In genomic region chr16:10786782-10787547, GRCm38 (mm10) we compare ENCODE assay signal across 10 mouse cellular contexts. TPM values are rescaled to one million over a fixed set of nuclear protein-coding genes. Genes with fewer than 3 reads are reported as not detected.
A peak's percentile ranks its signal among the peaks of the same experiment; 100 is the strongest.
DNase-seq lines count a peak whose midpoint lies in the region; ATAC-seq and TF ChIP-seq lines count a peak whose summit lies in the region.
"Had no signal": no experiment of that assay in that cellular context is flagged by ENCODE, and none has a peak within 500 bp of the region (broad histone marks: within the 10 kb centered on the region; RNA-seq: fewer than 3 reads in every experiment).

No protein-coding gene starts in this region.

- H3K9me3 ChIP-seq in forebrain, embryonic 10.5 days = no peaks in the 10 kb centered on the region
- H3K9me3 ChIP-seq in forebrain, postnatal 0 days (ENCODE audit: low read length) = no peaks in the 10 kb centered on the region
- H3K9me3 ChIP-seq in lung, postnatal 0 days (ENCODE audit: low read length) = no peaks in the 10 kb centered on the region
- no peaks in the 10 kb centered on the region for H3K9me3 ChIP-seq in heart, embryonic 15.5 days (replicated peaks)
- H3K9me3 ChIP-seq in neural tube, embryonic 14.5 days (ENCODE audit: control insufficient read depth, low read length) = no peaks in the 10 kb centered on the region

- H3K4me1 ChIP-seq in forebrain, embryonic 10.5 days = peaks cover 63% of the 10 kb centered on the region
- no peaks in the 10 kb centered on the region for H3K4me1 ChIP-seq in forebrain, postnatal 0 days (ENCODE audit: insufficient read depth)
- H3K4me1 ChIP-seq in lung, postnatal 0 days (ENCODE audit: insufficient read depth, low read depth, low read length) = peaks cover 10% of the 10 kb centered on the region; the same call in 1 of the 2 replicates
- H3K4me1 ChIP-seq in heart, embryonic 15.5 days (replicated peaks) = peaks cover 52% of the 10 kb centered on the region
- H3K4me1 ChIP-seq in neural tube, embryonic 14.5 days (ENCODE audit: control insufficient read depth, insufficient read depth, low read length) = peaks cover 6% of the 10 kb centered on the region

- ATAC-seq in forebrain, postnatal 0 days = no peak
- no peak for ATAC-seq in lung, postnatal 0 days
- ATAC-seq in heart, embryonic 15.5 days (replicated peaks; ENCODE audit: insufficient number of reproducible peaks, insufficient read depth, low FRiP score, low read depth) = no peak
- ATAC-seq in neural tube, embryonic 14.5 days (ENCODE audit: low read depth) = no peak

- H3K9ac ChIP-seq in forebrain, postnatal 0 days = no peak overlapping the region
- H3K9ac ChIP-seq in lung, postnatal 0 days (replicated peaks; ENCODE audit: low read depth) = no peak overlapping the region
- no peak overlapping the region for H3K9ac ChIP-seq in heart, embryonic 15.5 days
- no peak overlapping the region for H3K9ac ChIP-seq in neural tube, embryonic 14.5 days (replicated peaks; ENCODE audit: low read depth, low read length)

- WGBS in forebrain, embryonic 10.5 days = 65% methylated on average over 4 of the region's 4 CpGs
- 73% methylated on average over 4 of the region's 4 CpGs for WGBS in forebrain, postnatal 0 days
- 57% methylated on average over 4 of the region's 4 CpGs for WGBS in lung, postnatal 0 days
- 40% methylated on average over 4 of the region's 4 CpGs for WGBS in heart, embryonic 15.5 days
- WGBS in neural tube, embryonic 14.5 days = 63% methylated on average over 4 of the region's 4 CpGs

- no peak overlapping the region for H3K4me2 ChIP-seq in forebrain, postnatal 0 days (ENCODE audit: low read depth)
- no peak overlapping the region for H3K4me2 ChIP-seq in lung, postnatal 0 days (replicated peaks; ENCODE audit: low read depth, low read length)
- H3K4me2 ChIP-seq in heart, embryonic 15.5 days = peak overlapping the region; percentile 97
- H3K4me2 ChIP-seq in neural tube, embryonic 14.5 days (ENCODE audit: low read depth, low read length) = peak overlapping the region; percentile 100; the same call in 1 of the 2 replicates

- peak overlapping the region; percentile 80 for H3K4me3 ChIP-seq in forebrain, embryonic 10.5 days
- H3K4me3 ChIP-seq in forebrain, postnatal 0 days (ENCODE audit: low read depth, low read length) = no peak overlapping the region
- no peak overlapping the region for H3K4me3 ChIP-seq in lung, postnatal 0 days (ENCODE audit: low read depth, low read length)
- H3K4me3 ChIP-seq in heart, embryonic 15.5 days = no peak overlapping the region; the same call in 1 of the 2 replicates
- no peak overlapping the region for H3K4me3 ChIP-seq in neural tube, embryonic 14.5 days (ENCODE audit: low read depth, low read length)

- TF ChIP-seq EP300 in lung, postnatal 0 days (IDR thresholded peaks at IDR 0.05) = no peak

- H3K27ac ChIP-seq in forebrain, embryonic 10.5 days = peak overlapping the region; percentile 93
- no peak overlapping the region for H3K27ac ChIP-seq in forebrain, postnatal 0 days (ENCODE audit: low read depth, low read length)
- 0 out of 2 replicates have a peak overlapping the region, but pooled peaks have one; percentile 96 for H3K27ac ChIP-seq in lung, postnatal 0 days (ENCODE audit: low read length)
- peak overlapping the region; percentile 99 for H3K27ac ChIP-seq in heart, embryonic 15.5 days
- H3K27ac ChIP-seq in neural tube, embryonic 14.5 days (ENCODE audit: low read depth, low read length) = no peak overlapping the region

- no peak for TF ChIP-seq CTCF in forebrain, postnatal 0 days (IDR thresholded peaks at IDR 0.05; ENCODE audit: low read depth)
- no peak for TF ChIP-seq CTCF in lung, postnatal 0 days (IDR thresholded peaks at IDR 0.05)

- H3K36me3 ChIP-seq in forebrain, embryonic 10.5 days (replicated peaks) = no peaks in the 10 kb centered on the region
- H3K36me3 ChIP-seq in forebrain, postnatal 0 days (ENCODE audit: insufficient read depth) = no peaks in the 10 kb centered on the region
- H3K36me3 ChIP-seq in lung, postnatal 0 days (ENCODE audit: insufficient read depth, low read length) = no peaks in the 10 kb centered on the region
- H3K36me3 ChIP-seq in heart, embryonic 15.5 days = no peaks in the 10 kb centered on the region
- H3K36me3 ChIP-seq in neural tube, embryonic 14.5 days (ENCODE audit: control insufficient read depth, insufficient read depth, low read length) = no peaks in the 10 kb centered on the region

- no peak for DNase-seq in forebrain, embryonic 10.5 days (ENCODE audit: extremely low spot score, low spot score)
- no peak for DNase-seq in forebrain, postnatal 0 days
- peak; percentile 21 for DNase-seq in lung, postnatal 0 days (ENCODE audit: low spot score)
- no peak for DNase-seq in lung, postnatal 25 days (ENCODE audit: low spot score)
- DNase-seq in left cerebral cortex, postnatal 14 days (ENCODE audit: low spot score in 2 of 2) = no peak
- no peak for DNase-seq in thymus, adult 18-20 months

- H3K27me3 ChIP-seq in forebrain, embryonic 10.5 days (ENCODE audit: poor library complexity, severe bottlenecking) = peaks cover 37% of the 10 kb centered on the region
- peaks cover 5% of the 10 kb centered on the region; the same call in 1 of the 2 replicates for H3K27me3 ChIP-seq in forebrain, postnatal 0 days (ENCODE audit: insufficient read depth, low read length)
- H3K27me3 ChIP-seq in lung, postnatal 0 days (replicated peaks; ENCODE audit: insufficient read depth, low read length) = no peaks in the 10 kb centered on the region
- H3K27me3 ChIP-seq in heart, embryonic 15.5 days = no peaks in the 10 kb centered on the region; the same call in 1 of the 2 replicates
- 0 out of 2 replicates have a peak, but pooled peaks cover 3% of the 10 kb centered on the region for H3K27me3 ChIP-seq in neural tube, embryonic 14.5 days (ENCODE audit: control insufficient read depth, insufficient read depth, low read length)
- H3K27me3 ChIP-seq: CH12.LX had no signal

- intact Hi-C loops in left cerebral cortex, postnatal 14 days (cut with DNase I) = loop anchor here (5.0 kb wide), 3 partner anchors 50 to 200 kb away; partner anchors contain the start of gene Rmi2

RNA-seq across cellular contexts. Expression of gene Tnp2, which starts 1.5 kb away (rescaled TPM):
- polyA plus RNA-seq in forebrain, embryonic 10.5 days (2016; fragmentation: Nextera tagmentation; extraction: Ambion mirVana) = not detected in 2 replicates
- total RNA-seq in forebrain, postnatal 0 days (2014; rRNA removed) = not detected in 2 replicates
- polyA plus RNA-seq in forebrain, postnatal 0 days (2015; fragmentation: Nextera tagmentation; extraction: Ambion mirVana) = not detected in 2 replicates
- polyA plus RNA-seq in lung, postnatal 0 days (2015; fragmentation: Nextera tagmentation; extraction: Ambion mirVana) = not detected in 2 replicates
- polyA plus RNA-seq in heart, embryonic 15.5 days (2015; fragmentation: Nextera tagmentation; extraction: Ambion mirVana) = not detected in 2 replicates
- not detected in 2 replicates for polyA plus RNA-seq in neural tube, embryonic 14.5 days (2014; fragmentation: Nextera tagmentation; extraction: Ambion mirVana)
- total RNA-seq in left cerebral cortex, postnatal 14 days (2021) = not detected
- total RNA-seq: heart, postnatal 14 days had no signal

RNA-seq across cellular contexts. Expression of gene Socs1, which starts 1.6 kb away (rescaled TPM):
- 2.3 and 2.7 TPM in 2 replicates for polyA plus RNA-seq in forebrain, embryonic 10.5 days (2016; fragmentation: Nextera tagmentation; extraction: Ambion mirVana)
- 1.5 and 4.0 TPM in 2 replicates for total RNA-seq in forebrain, postnatal 0 days (2014; rRNA removed)
- 2.6 and 2.7 TPM in 2 replicates for polyA plus RNA-seq in forebrain, postnatal 0 days (2015; fragmentation: Nextera tagmentation; extraction: Ambion mirVana)
- polyA plus RNA-seq in lung, postnatal 0 days (2015; fragmentation: Nextera tagmentation; extraction: Ambion mirVana) = 9.0 and 13.4 TPM in 2 replicates
- polyA plus RNA-seq in heart, embryonic 15.5 days (2015; fragmentation: Nextera tagmentation; extraction: Ambion mirVana) = 5.1 and 8.3 TPM in 2 replicates
- 4.3 and 4.5 TPM in 2 replicates for polyA plus RNA-seq in neural tube, embryonic 14.5 days (2014; fragmentation: Nextera tagmentation; extraction: Ambion mirVana)
- 1 to 10 TPM; 1.3 TPM for total RNA-seq in left cerebral cortex, postnatal 14 days (2021)

RNA-seq across cellular contexts. Expression of gene Prm3, which starts 3.7 kb away (rescaled TPM):
- polyA plus RNA-seq in forebrain, embryonic 10.5 days (2016; fragmentation: Nextera tagmentation; extraction: Ambion mirVana) = not detected in 2 replicates
- total RNA-seq in forebrain, postnatal 0 days (2014; rRNA removed) = not detected in 2 replicates
- not detected in 2 replicates for polyA plus RNA-seq in forebrain, postnatal 0 days (2015; fragmentation: Nextera tagmentation; extraction: Ambion mirVana)
- not detected in 2 replicates for polyA plus RNA-seq in lung, postnatal 0 days (2015; fragmentation: Nextera tagmentation; extraction: Ambion mirVana)
- polyA plus RNA-seq in heart, embryonic 15.5 days (2015; fragmentation: Nextera tagmentation; extraction: Ambion mirVana) = not detected in 2 replicates
- not detected in 2 replicates for polyA plus RNA-seq in neural tube, embryonic 14.5 days (2014; fragmentation: Nextera tagmentation; extraction: Ambion mirVana)
- total RNA-seq in left cerebral cortex, postnatal 14 days (2021) = not detected
- total RNA-seq: CH12.LX; heart, postnatal 14 days had no signal

RNA-seq across cellular contexts. Expression of gene Prm2, which starts 9.0 kb away (rescaled TPM):
- polyA plus RNA-seq in forebrain, embryonic 10.5 days (2016; fragmentation: Nextera tagmentation; extraction: Ambion mirVana) = not detected in 2 replicates
- not detected in 2 replicates for total RNA-seq in forebrain, postnatal 0 days (2014; rRNA removed)
- not detected in 2 replicates for polyA plus RNA-seq in forebrain, postnatal 0 days (2015; fragmentation: Nextera tagmentation; extraction: Ambion mirVana)
- not detected in 2 replicates for polyA plus RNA-seq in lung, postnatal 0 days (2015; fragmentation: Nextera tagmentation; extraction: Ambion mirVana)
- polyA plus RNA-seq in heart, embryonic 15.5 days (2015; fragmentation: Nextera tagmentation; extraction: Ambion mirVana) = not detected in 2 replicates
- polyA plus RNA-seq in neural tube, embryonic 14.5 days (2014; fragmentation: Nextera tagmentation; extraction: Ambion mirVana) = not detected in 2 replicates
- not detected for total RNA-seq in left cerebral cortex, postnatal 14 days (2021)
- total RNA-seq: CH12.LX; heart, postnatal 14 days had no signal

RNA-seq across cellular contexts. Expression of gene Prm1, which starts 18.7 kb away (rescaled TPM):
- not detected in 2 replicates for polyA plus RNA-seq in forebrain, embryonic 10.5 days (2016; fragmentation: Nextera tagmentation; extraction: Ambion mirVana)
- not detected in 2 replicates for total RNA-seq in forebrain, postnatal 0 days (2014; rRNA removed)
- polyA plus RNA-seq in forebrain, postnatal 0 days (2015; fragmentation: Nextera tagmentation; extraction: Ambion mirVana) = not detected in 2 replicates
- not detected in 2 replicates for polyA plus RNA-seq in lung, postnatal 0 days (2015; fragmentation: Nextera tagmentation; extraction: Ambion mirVana)
- polyA plus RNA-seq in heart, embryonic 15.5 days (2015; fragmentation: Nextera tagmentation; extraction: Ambion mirVana) = 0.30 TPM in 1 of 2 replicates, not detected in the other
- not detected in 2 replicates for polyA plus RNA-seq in neural tube, embryonic 14.5 days (2014; fragmentation: Nextera tagmentation; extraction: Ambion mirVana)
- not detected for total RNA-seq in left cerebral cortex, postnatal 14 days (2021)
- total RNA-seq: CH12.LX; heart, postnatal 14 days had no signal

Comparison
In these comparisons a context has a peak if more than half of its experiments do, and no peak if none do; other contexts are left out.
1. H3K27ac ChIP-seq: peak in forebrain, embryonic 10.5 days (single experiment), lung, postnatal 0 days (single experiment) and heart, embryonic 15.5 days (single experiment); none in forebrain, postnatal 0 days (single experiment) and neural tube, embryonic 14.5 days (single experiment).
2. H3K4me2 ChIP-seq: peak in heart, embryonic 15.5 days (single experiment) and neural tube, embryonic 14.5 days (single experiment); none in forebrain, postnatal 0 days (single experiment) and lung, postnatal 0 days (single experiment).